24 mouse cellular contexts compared by ENCODE assay signal in the genomic region with DNA sequence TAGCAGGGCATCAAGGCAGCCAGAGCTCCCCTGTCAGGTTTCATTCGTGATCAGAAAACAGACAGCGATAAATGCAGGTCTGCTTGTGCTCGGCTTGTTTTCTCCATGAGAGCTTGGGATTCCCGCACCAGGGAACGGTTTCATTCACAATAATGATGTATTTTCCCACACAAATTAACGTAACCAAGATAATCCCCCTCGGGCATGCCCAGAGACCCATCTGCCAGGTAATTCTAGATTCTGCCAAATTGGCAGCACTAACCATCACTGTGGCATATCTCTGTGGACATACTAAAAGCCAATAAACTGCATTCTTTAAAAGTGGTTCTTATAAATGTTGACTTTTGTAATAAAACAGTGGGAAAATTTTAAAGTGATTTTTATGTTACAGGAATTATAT. TPM values are rescaled to one million over a fixed set of nuclear protein-coding genes. Genes with fewer than 3 reads are reported as not detected.
DNase-seq lines count a peak whose midpoint lies in the region; ATAC-seq lines count a peak whose summit lies in the region.
"Had no signal": no experiment of that assay in that cellular context is flagged by ENCODE, and none has a peak within 500 bp of the region (broad histone marks: within the 10 kb centered on the region; RNA-seq: fewer than 3 reads in every experiment).

No protein-coding gene starts in this region.

- H3K4me1 ChIP-seq in forebrain, embryonic 14.5 days (ENCODE audit: control insufficient read depth, insufficient read depth, low read length), result no peaks in the 10 kb centered on the region
- H3K4me1 ChIP-seq in forebrain, embryonic 10.5 days, result no peaks in the 10 kb centered on the region
- H3K4me1 ChIP-seq in midbrain, embryonic 13.5 days (replicated peaks), result no peaks in the 10 kb centered on the region
- no peaks in the 10 kb centered on the region for H3K4me1 ChIP-seq in midbrain, embryonic 11.5 days (ENCODE audit: control insufficient read depth, insufficient read depth, low read length)
- peaks cover 2% of the 10 kb centered on the region; the same call in 1 of the 2 replicates for H3K4me1 ChIP-seq in midbrain, embryonic 16.5 days (ENCODE audit: control insufficient read depth, insufficient read depth, low read length)
- H3K4me1 ChIP-seq: embryonic facial prominence, embryonic 15.5 days; limb, embryonic 15.5 days; megakaryocyte, embryonic 14.5 days; stomach, embryonic 15.5 days had no signal

- ATAC-seq in forebrain, embryonic 14.5 days, result peak; percentile 77; the same call in 1 of the 2 replicates
- peak; percentile 65; the same call in 1 of the 2 replicates for ATAC-seq in midbrain, embryonic 13.5 days
- no peak for ATAC-seq in midbrain, embryonic 11.5 days (ENCODE audit: low FRiP score)
- ATAC-seq in midbrain, embryonic 16.5 days, result peak; percentile 67; the same call in 1 of the 2 replicates
- ATAC-seq: inflammation-experienced regulatory T-cells, adult 6 months had no signal

- no peaks in the 10 kb centered on the region for H3K36me3 ChIP-seq in forebrain, embryonic 14.5 days (ENCODE audit: control insufficient read depth, insufficient read depth, low read length)
- no peaks in the 10 kb centered on the region for H3K36me3 ChIP-seq in forebrain, embryonic 10.5 days (replicated peaks)
- H3K36me3 ChIP-seq in midbrain, embryonic 13.5 days, result no peaks in the 10 kb centered on the region
- H3K36me3 ChIP-seq in midbrain, embryonic 11.5 days (ENCODE audit: control insufficient read depth, insufficient read depth, low read length), result no peaks in the 10 kb centered on the region
- H3K36me3 ChIP-seq in midbrain, embryonic 16.5 days (ENCODE audit: control insufficient read depth, insufficient read depth, low read length), result no peaks in the 10 kb centered on the region
- H3K36me3 ChIP-seq: embryonic facial prominence, embryonic 15.5 days; limb, embryonic 15.5 days; stomach, embryonic 15.5 days had no signal

- WGBS in forebrain, embryonic 14.5 days, result 50% methylated on average over 7 of the region's 7 CpGs
- 87% methylated on average over 7 of the region's 7 CpGs for WGBS in forebrain, embryonic 10.5 days
- WGBS in midbrain, embryonic 13.5 days, result 58% methylated on average over 7 of the region's 7 CpGs
- 81% methylated on average over 7 of the region's 7 CpGs for WGBS in midbrain, embryonic 11.5 days
- WGBS in midbrain, embryonic 16.5 days, result 58% methylated on average over 7 of the region's 7 CpGs

- no peak overlapping the region for H3K9ac ChIP-seq in forebrain, embryonic 14.5 days (ENCODE audit: low read length)
- H3K9ac ChIP-seq in midbrain, embryonic 13.5 days (replicated peaks), result no peak overlapping the region
- H3K9ac ChIP-seq in midbrain, embryonic 11.5 days (ENCODE audit: low read length), result no peak overlapping the region
- no peak overlapping the region for H3K9ac ChIP-seq in midbrain, embryonic 16.5 days (ENCODE audit: low read depth, low read length)
- H3K9ac ChIP-seq: embryonic facial prominence, embryonic 15.5 days; limb, embryonic 15.5 days; stomach, embryonic 15.5 days had no signal

- no peak overlapping the region for H3K4me3 ChIP-seq in forebrain, embryonic 14.5 days (ENCODE audit: low read depth, low read length)
- H3K4me3 ChIP-seq in forebrain, embryonic 10.5 days, result no peak overlapping the region
- no peak overlapping the region for H3K4me3 ChIP-seq in midbrain, embryonic 13.5 days (replicated peaks)
- H3K4me3 ChIP-seq in midbrain, embryonic 11.5 days (ENCODE audit: low read depth, low read length), result no peak overlapping the region
- H3K4me3 ChIP-seq in midbrain, embryonic 16.5 days (ENCODE audit: low read depth, low read length), result no peak overlapping the region
- H3K4me3 ChIP-seq: embryonic facial prominence, embryonic 15.5 days; limb, embryonic 15.5 days; megakaryocyte, embryonic 14.5 days; myocyte; stomach, embryonic 15.5 days had no signal

- H3K9me3 ChIP-seq in forebrain, embryonic 14.5 days (replicated peaks; ENCODE audit: control insufficient read depth, low read length), result no peaks in the 10 kb centered on the region
- no peaks in the 10 kb centered on the region for H3K9me3 ChIP-seq in forebrain, embryonic 10.5 days
- no peaks in the 10 kb centered on the region for H3K9me3 ChIP-seq in midbrain, embryonic 13.5 days
- H3K9me3 ChIP-seq in midbrain, embryonic 11.5 days (ENCODE audit: control insufficient read depth, low read length), result no peaks in the 10 kb centered on the region
- no peaks in the 10 kb centered on the region for H3K9me3 ChIP-seq in midbrain, embryonic 16.5 days (replicated peaks; ENCODE audit: control insufficient read depth, low read length, poor library complexity, severe bottlenecking)
- H3K9me3 ChIP-seq: embryonic facial prominence, embryonic 15.5 days; limb, embryonic 15.5 days; megakaryocyte, embryonic 14.5 days; stomach, embryonic 15.5 days had no signal

- peak; percentile 76 for DNase-seq in forebrain, embryonic 14.5 days (ENCODE audit: low spot score)
- DNase-seq in forebrain, embryonic 10.5 days (ENCODE audit: extremely low spot score, low spot score), result no peak
- no peak for DNase-seq in midbrain, embryonic 11.5 days (ENCODE audit: low spot score, missing footprints)
- DNase-seq in cerebellum, adult 9-11 months, result peak; percentile 44
- no peak for DNase-seq in adrenal gland, adult (ENCODE audit: inconsistent age in 2 of 2, low spot score in 1 of 2)
- DNase-seq in layer of hippocampus, adult 8-10 months (ENCODE audit: low spot score in 2 of 2), result no peak
- DNase-seq: adrenal gland, postnatal 10 days; gastrocnemius, postnatal 10 days; heart, postnatal 10 days; kidney, adult 8-10 months; kidney, postnatal 25 days; layer of hippocampus, adult 9-11 months; lung, postnatal 14 days; spleen, adult 18-20 months had no signal

- H3K27ac ChIP-seq in forebrain, embryonic 14.5 days (ENCODE audit: low read depth, low read length), result no peak overlapping the region
- H3K27ac ChIP-seq in forebrain, embryonic 10.5 days, result no peak overlapping the region
- H3K27ac ChIP-seq in midbrain, embryonic 13.5 days, result no peak overlapping the region
- H3K27ac ChIP-seq in midbrain, embryonic 11.5 days (ENCODE audit: low read depth, low read length), result no peak overlapping the region
- H3K27ac ChIP-seq in midbrain, embryonic 16.5 days (ENCODE audit: low read length), result no peak overlapping the region
- H3K27ac ChIP-seq: embryonic facial prominence, embryonic 15.5 days; limb, embryonic 15.5 days; stomach, embryonic 15.5 days had no signal

- no peaks in the 10 kb centered on the region for H3K27me3 ChIP-seq in forebrain, embryonic 14.5 days (replicated peaks; ENCODE audit: control insufficient read depth, insufficient read depth, low read length)
- H3K27me3 ChIP-seq in forebrain, embryonic 10.5 days (ENCODE audit: poor library complexity, severe bottlenecking), result no peaks in the 10 kb centered on the region
- H3K27me3 ChIP-seq in midbrain, embryonic 13.5 days, result no peaks in the 10 kb centered on the region
- no peaks in the 10 kb centered on the region for H3K27me3 ChIP-seq in midbrain, embryonic 11.5 days (ENCODE audit: control insufficient read depth, insufficient read depth, low read length)
- H3K27me3 ChIP-seq in midbrain, embryonic 16.5 days (ENCODE audit: control insufficient read depth, insufficient read depth, low read depth, low read length), result no peaks in the 10 kb centered on the region
- H3K27me3 ChIP-seq: embryonic facial prominence, embryonic 15.5 days; limb, embryonic 15.5 days; megakaryocyte, embryonic 14.5 days; stomach, embryonic 15.5 days had no signal

- H3K4me2 ChIP-seq in forebrain, embryonic 14.5 days (ENCODE audit: low read length), result no peak overlapping the region
- H3K4me2 ChIP-seq in midbrain, embryonic 13.5 days (replicated peaks), result no peak overlapping the region
- no peak overlapping the region for H3K4me2 ChIP-seq in midbrain, embryonic 11.5 days
- peak overlapping the region; percentile 2; the same call in 1 of the 2 replicates for H3K4me2 ChIP-seq in midbrain, embryonic 16.5 days (ENCODE audit: low read length)
- H3K4me2 ChIP-seq: embryonic facial prominence, embryonic 15.5 days; limb, embryonic 15.5 days; stomach, embryonic 15.5 days had no signal

RNA-seq across cellular contexts. Expression of a gene that starts 6.4 kb away (rescaled TPM):
- polyA plus RNA-seq in forebrain, embryonic 14.5 days (2014; fragmentation: Nextera tagmentation; extraction: Ambion mirVana), result 0.07 and 0.19 TPM in 2 replicates
- polyA plus RNA-seq in forebrain, embryonic 10.5 days (2016; fragmentation: Nextera tagmentation; extraction: Ambion mirVana), result not detected in 2 replicates
- 2.2 and 7.8 TPM in 2 replicates for polyA plus RNA-seq in midbrain, embryonic 13.5 days (2015; fragmentation: Nextera tagmentation; extraction: Ambion mirVana)
- 0.36 and 0.91 TPM in 2 replicates for polyA plus RNA-seq in midbrain, embryonic 11.5 days (2014; fragmentation: Nextera tagmentation; extraction: Ambion mirVana)
- 8.6 and 10.2 TPM in 2 replicates for polyA plus RNA-seq in midbrain, embryonic 16.5 days (2015; fragmentation: Nextera tagmentation; extraction: Ambion mirVana)
- under 1 TPM; 0.69 to 0.85 (median 0.79) TPM for total RNA-seq in layer of hippocampus, adult 8-10 months (2022)
- total RNA-seq: adrenal gland, postnatal 10 days; gastrocnemius, postnatal 10 days; heart, postnatal 10 days; neutrophil, adult 5-6 weeks had no signal
- polyA plus RNA-seq: inflammation-experienced regulatory T-cells, adult 6 months; liver, embryonic 16.5 days had no signal

Comparison
In these comparisons a context has a peak if more than half of its experiments do, and no peak if none do; other contexts are left out.
1. DNase-seq: peak in forebrain, embryonic 14.5 days (single experiment) and cerebellum, adult 9-11 months (single experiment); none in forebrain, embryonic 10.5 days (single experiment), midbrain, embryonic 11.5 days (single experiment), adrenal gland, adult (0 of 2) and layer of hippocampus, adult 8-10 months (0 of 2).